Comparison of ENCODE assay signal across 24 mouse cellular contexts in the genomic region with DNA sequence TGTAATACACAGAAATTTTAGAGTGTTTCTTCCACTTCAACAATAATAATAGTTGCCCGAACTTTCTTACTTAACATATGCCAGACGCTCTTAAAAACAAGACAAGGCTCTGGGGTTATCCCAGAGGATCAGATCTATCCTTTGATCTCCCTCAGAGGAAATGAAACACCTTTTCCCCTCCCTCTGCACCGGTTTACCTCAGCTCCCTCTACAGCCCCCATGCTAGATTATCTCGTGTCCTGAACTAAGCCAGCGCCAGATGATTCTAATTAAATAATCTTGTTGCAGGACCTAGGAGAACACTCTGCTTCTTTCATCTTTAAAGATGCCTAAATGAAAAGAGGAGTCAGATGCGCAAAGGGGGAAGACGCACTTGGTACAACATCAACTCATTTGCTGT. TPM values are rescaled to one million over a fixed set of nuclear protein-coding genes. Genes with fewer than 3 reads are reported as not detected.
DNase-seq lines count a peak whose midpoint lies in the region; ATAC-seq and TF ChIP-seq lines count a peak whose summit lies in the region.
"Had no signal": no experiment of that assay in that cellular context is flagged by ENCODE, and none has a peak within 500 bp of the region (broad histone marks: within the 10 kb centered on the region; RNA-seq: fewer than 3 reads in every experiment).

No protein-coding gene starts in this region.

- no peak for TF ChIP-seq POLR2A in limb, embryonic 14.5 days (IDR thresholded peaks at IDR 0.05; ENCODE audit: borderline replicate concordance, extremely low read depth, insufficient read depth, insufficient read length)

- ATAC-seq in limb, embryonic 14.5 days (ENCODE audit: low FRiP score, low read depth) = peak; percentile 60; the same call in 1 of the 2 replicates
- ATAC-seq: CD4-positive, CD25-positive, alpha-beta regulatory T cell, adult 4 months; forebrain, embryonic 13.5 days; forebrain, postnatal 0 days had no signal

- H3K4me3 ChIP-seq in limb, embryonic 10.5 days = no peak overlapping the region
- no peak overlapping the region for H3K4me3 ChIP-seq in limb, embryonic 14.5 days (replicated peaks; ENCODE audit: low read length)
- H3K4me3 ChIP-seq: forebrain, embryonic 13.5 days; gastrocnemius, adult 2 months; heart, embryonic 13.5 days; hindbrain, embryonic 15.5 days had no signal

- WGBS in limb, embryonic 10.5 days = 20% methylated on average over 7 of the region's 7 CpGs
- 19% methylated on average over 7 of the region's 7 CpGs for WGBS in limb, embryonic 14.5 days

- no peak overlapping the region for H3K4me2 ChIP-seq in limb, embryonic 14.5 days (replicated peaks; ENCODE audit: low read depth, low read length, severe bottlenecking)
- H3K4me2 ChIP-seq: forebrain, embryonic 13.5 days; heart, embryonic 13.5 days; hindbrain, embryonic 15.5 days had no signal

- H3K9ac ChIP-seq in limb, embryonic 14.5 days (ENCODE audit: low read depth, low read length, severe bottlenecking) = no peak overlapping the region
- H3K9ac ChIP-seq: forebrain, embryonic 13.5 days; forebrain, postnatal 0 days; heart, embryonic 13.5 days; hindbrain, embryonic 15.5 days had no signal

- H3K4me1 ChIP-seq in limb, embryonic 10.5 days = peaks cover 13% of the 10 kb centered on the region
- no peaks in the 10 kb centered on the region for H3K4me1 ChIP-seq in limb, embryonic 14.5 days (ENCODE audit: control insufficient read depth, insufficient read depth, low read length)
- H3K4me1 ChIP-seq: forebrain, embryonic 13.5 days; heart, embryonic 13.5 days; hindbrain, embryonic 15.5 days had no signal

- H3K27ac ChIP-seq in limb, embryonic 10.5 days = peak overlapping the region; percentile 46; the same call in 1 of the 2 replicates
- H3K27ac ChIP-seq in limb, embryonic 14.5 days (replicated peaks; ENCODE audit: low read depth, low read length) = no peak overlapping the region
- H3K27ac ChIP-seq: forebrain, embryonic 13.5 days; gastrocnemius, adult 2 months; heart, embryonic 13.5 days; hindbrain, embryonic 15.5 days had no signal

- DNase-seq in embryo, embryonic 10 days (ENCODE audit: low spot score) = peak; percentile 15
- DNase-seq in embryo, embryonic 9.5 days (ENCODE audit: extremely low spot score) = no peak
- no peak for DNase-seq in limb, embryonic 10.5 days (ENCODE audit: low spot score)
- DNase-seq in limb, embryonic 14.5 days (ENCODE audit: low spot score) = peak; percentile 10
- no peak for DNase-seq in heart, adult 8-10 months (ENCODE audit: low spot score)
- no peak for DNase-seq in layer of hippocampus, adult 9-11 months
- no peak for DNase-seq in retina, postnatal 1 day
- DNase-seq: adrenal gland, adult 8-10 months; B cell, adult 2 months; cerebellum, adult 11 months; cerebellum, adult 8-10 months; cerebellum, postnatal 14 days; forebrain, postnatal 0 days; gastrocnemius, adult 2 months; gastrocnemius, postnatal 25 days; heart, postnatal 36 days had no signal

- H3K36me3 ChIP-seq in limb, embryonic 10.5 days = no peaks in the 10 kb centered on the region
- no peaks in the 10 kb centered on the region for H3K36me3 ChIP-seq in limb, embryonic 14.5 days (ENCODE audit: control insufficient read depth, insufficient read depth, low read length)
- H3K36me3 ChIP-seq: G1E; heart, embryonic 13.5 days; hindbrain, embryonic 15.5 days had no signal

- H3K9me3 ChIP-seq in limb, embryonic 10.5 days (replicated peaks) = no peaks in the 10 kb centered on the region
- H3K9me3 ChIP-seq in limb, embryonic 14.5 days (ENCODE audit: control insufficient read depth, low read length) = no peaks in the 10 kb centered on the region
- H3K9me3 ChIP-seq: forebrain, embryonic 13.5 days; G1E; heart, embryonic 13.5 days; hindbrain, embryonic 15.5 days had no signal

- no peaks in the 10 kb centered on the region for H3K27me3 ChIP-seq in limb, embryonic 10.5 days (ENCODE audit: low read depth, poor library complexity, severe bottlenecking)
- H3K27me3 ChIP-seq in limb, embryonic 14.5 days (ENCODE audit: control insufficient read depth, insufficient read depth, low read length) = no peaks in the 10 kb centered on the region
- H3K27me3 ChIP-seq: forebrain, embryonic 13.5 days; heart, embryonic 13.5 days; hindbrain, embryonic 15.5 days had no signal

RNA-seq across cellular contexts. Expression of a gene that starts 6.1 kb away (rescaled TPM):
- not detected in 2 replicates for polyA plus RNA-seq in limb, embryonic 10.5 days (2016; fragmentation: Nextera tagmentation; extraction: Ambion mirVana)
- 0.15 and 0.29 TPM in 2 replicates for polyA plus RNA-seq in limb, embryonic 14.5 days (2012; rRNA removed)
- 0.25 and 0.30 TPM in 2 replicates for polyA plus RNA-seq in limb, embryonic 14.5 days (2014; fragmentation: Nextera tagmentation; extraction: Ambion mirVana)
- total RNA-seq in heart, adult 8-10 months (2022) = not detected
- total RNA-seq: adrenal gland, postnatal 4 days; forebrain, postnatal 0 days; gastrocnemius, adult 2 months; gastrocnemius, postnatal 25 days; granulocyte monocyte progenitor cell, adult 5-6 weeks; heart, postnatal 36 days had no signal
- polyA plus RNA-seq: CD4-positive, CD25-positive, alpha-beta regulatory T cell, adult 4 months; forebrain, embryonic 13.5 days; forebrain, postnatal 0 days; G1E; heart, embryonic 13.5 days; heart, postnatal 0 days had no signal

RNA-seq across cellular contexts. Expression of a gene that starts 48.3 kb away (rescaled TPM):
- 48.8 and 58.7 TPM in 2 replicates for polyA plus RNA-seq in limb, embryonic 10.5 days (2016; fragmentation: Nextera tagmentation; extraction: Ambion mirVana)
- polyA plus RNA-seq in limb, embryonic 14.5 days (2012; rRNA removed) = 38.4 and 51.4 TPM in 2 replicates
- polyA plus RNA-seq in limb, embryonic 14.5 days (2014; fragmentation: Nextera tagmentation; extraction: Ambion mirVana) = 109 and 129 TPM in 2 replicates
- total RNA-seq in heart, adult 8-10 months (2022) = 10 to 100 TPM; 43.0 to 45.1 (median 44.8) TPM

Comparison
In these comparisons a context has a peak if more than half of its experiments do, and no peak if none do; other contexts are left out.
1. DNase-seq: peak in embryo, embryonic 10 days (single experiment) and limb, embryonic 14.5 days (single experiment); none in embryo, embryonic 9.5 days (single experiment), limb, embryonic 10.5 days (single experiment), heart, adult 8-10 months (single experiment), layer of hippocampus, adult 9-11 months (single experiment) and retina, postnatal 1 day (single experiment).